Mouse (Mus musculus) large intestine, adult 2 months (tissue): ENCODE measurements around the gene Dock2. TPM values are rescaled to one million over a fixed set of nuclear protein-coding genes. Genes with fewer than 3 reads are reported as not detected.

Experiments
- DNase-seq: peaks from one replicate; pipeline ENCODE4 v3.0.0-alpha.2; 2012; ENCODE audit warnings: low read depth, low spot score
- WGBS: fragments of 180-500 bp; shearing (Covaris S2); methylation state at CpG from one replicate; pipeline ENCODE4 v1.1.7; 2018; 5-methylcytosine and 5-hydroxymethylcytosine counted together
- polyA plus RNA-seq: library from polyadenylated mRNA; depleted of rRNA; stranded (reverse); fragments of >200 nt; gene quantifications from 2 replicates; pipeline ENCODE4 v1.2.3, GENCODE M21; 2012

Gene Dock2
- polyA plus RNA-seq, 1 experiment = 3.0 TPM

DNA sequence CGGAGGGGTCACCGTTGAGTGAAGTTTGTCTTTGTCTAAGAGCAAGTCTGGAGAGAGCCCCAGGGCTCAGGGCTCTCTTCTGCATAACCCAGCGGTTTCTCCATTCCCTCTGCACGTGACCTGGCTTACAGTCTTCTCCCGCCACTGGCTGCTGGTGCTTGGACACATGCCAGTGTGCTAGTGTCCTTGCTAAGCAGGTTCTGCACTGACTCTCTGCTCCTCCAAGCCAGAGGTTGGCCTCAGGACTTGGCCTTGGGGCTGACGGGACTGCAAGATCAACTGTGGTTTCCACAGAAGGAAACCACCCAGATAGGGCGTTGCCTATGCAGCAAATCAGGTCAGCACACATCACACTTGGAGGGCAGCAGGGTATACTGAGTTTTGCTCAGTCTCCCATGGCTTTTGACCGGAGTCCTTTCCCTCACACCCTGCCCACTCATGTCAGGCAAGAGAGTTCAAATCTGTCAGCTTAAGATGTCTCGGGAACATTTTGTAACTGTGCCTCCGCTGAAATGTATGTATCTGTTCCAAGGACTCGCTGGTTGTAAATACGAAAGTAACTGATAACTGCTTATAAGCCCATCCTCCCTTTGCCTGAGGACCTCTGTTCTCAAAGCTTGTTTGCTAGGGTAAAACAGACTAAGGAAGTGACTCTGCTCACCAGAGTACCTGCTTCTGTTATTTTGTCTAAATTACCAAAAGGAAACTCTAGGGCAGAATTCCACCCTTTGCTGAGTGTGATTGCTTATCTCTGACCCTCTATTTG is 12.3 kb downstream of the Dock2 start:
- no peak for DNase-seq
- 48% methylated on average over 12 of the region's 12 CpGs for WGBS

DNA sequence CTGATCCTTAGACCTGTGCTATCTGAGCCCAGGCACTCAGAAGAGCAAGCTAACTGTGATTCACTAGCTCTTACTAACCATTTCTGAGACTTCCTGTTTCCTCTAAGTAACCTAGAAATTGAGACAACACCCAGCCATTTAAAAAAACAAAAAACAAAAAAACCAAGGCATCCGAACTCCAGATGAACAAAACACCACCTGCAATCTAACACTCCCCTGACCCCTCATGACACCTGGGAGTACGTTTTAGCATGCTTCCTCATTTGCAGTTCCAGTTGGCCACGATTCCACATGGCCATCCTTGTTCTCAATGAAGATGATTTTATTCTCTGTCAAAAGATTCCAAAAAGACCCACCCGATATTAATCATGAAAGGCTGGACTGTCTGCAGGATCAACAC is 13.0 kb downstream of the Dock2 start:
- no peak for DNase-seq
- 48% methylated on average over 4 of the region's 4 CpGs for WGBS

DNA sequence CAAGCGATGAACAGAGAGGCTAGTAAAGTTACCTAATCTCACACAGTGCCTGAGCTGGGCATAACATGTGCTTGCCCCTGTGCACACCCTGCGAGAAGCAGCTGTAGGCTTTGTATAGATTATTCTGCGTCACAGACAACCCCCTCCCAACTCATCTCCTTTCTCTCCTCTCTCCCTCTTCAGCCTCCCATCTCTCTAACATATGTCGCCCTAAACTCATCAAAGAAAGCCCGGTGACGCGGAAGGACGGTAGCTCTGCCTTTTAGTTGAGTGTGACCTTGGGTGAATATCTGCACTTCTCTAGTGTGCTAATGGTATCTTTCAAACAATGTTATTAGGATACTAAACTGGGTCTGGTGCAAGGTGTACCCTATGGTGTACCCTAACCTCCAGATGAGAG is 13.7 kb downstream of the Dock2 start:
- 87% methylated on average over 8 of the region's 8 CpGs for whole genome bisulfite sequencing
- DNase-seq = no peak

DNA sequence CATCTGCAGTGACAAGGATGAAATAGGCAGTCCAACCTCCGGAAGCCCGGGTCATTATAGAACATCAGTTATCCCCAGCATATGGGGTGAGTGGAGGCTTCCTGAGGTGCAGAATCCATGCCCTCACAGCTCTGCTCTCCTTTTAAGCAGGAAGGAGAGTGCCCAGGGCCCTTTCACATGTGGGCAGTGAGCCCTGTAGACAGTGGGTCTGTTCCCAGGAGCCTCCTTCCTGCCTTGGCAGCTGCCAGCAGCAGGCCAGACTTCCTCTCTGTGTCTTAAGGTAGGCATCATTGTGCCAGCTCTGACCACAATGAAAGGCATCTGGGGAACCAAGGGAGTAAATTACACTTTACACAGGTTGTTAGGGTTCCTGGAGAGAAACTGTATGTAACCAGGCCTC is 14.3 kb downstream of the Dock2 start:
- no peak for DNase-seq

DNA sequence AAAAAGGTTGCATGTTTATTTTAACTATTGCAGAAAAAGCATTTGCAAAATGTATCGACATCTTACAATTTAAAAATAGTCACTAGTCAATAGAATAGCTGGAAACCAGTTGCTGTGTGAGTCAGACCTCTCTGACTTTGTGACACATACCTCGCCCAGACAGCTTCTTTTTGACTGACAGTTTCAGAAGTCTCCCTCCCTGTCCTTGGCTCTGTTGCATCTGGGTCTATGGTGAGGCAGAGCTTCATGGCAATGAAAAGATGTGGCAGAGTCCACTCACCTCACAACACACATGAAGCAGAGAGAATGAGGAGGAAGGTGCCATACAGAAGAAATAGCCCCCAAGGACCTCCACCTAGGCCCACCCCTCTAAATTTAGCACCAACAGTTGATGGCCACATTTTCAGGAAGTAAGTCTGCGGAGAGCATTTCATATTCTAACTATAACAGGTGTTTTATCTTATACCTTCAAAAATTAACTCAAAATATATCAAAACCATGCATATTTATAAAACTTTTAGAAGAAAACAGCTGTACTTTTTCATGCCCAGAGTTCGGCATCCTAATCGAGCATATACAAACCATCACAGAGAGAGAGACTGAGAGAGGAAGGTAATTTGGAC is 19.8 kb downstream of the Dock2 start:
- 65% methylated on average over 5 of the region's 5 CpGs for WGBS
- DNase-seq = no peak

More for the DNA sequence above, 14.3 kb downstream of the Dock2 start:
- WGBS = 88% methylated on average over 2 of the region's 2 CpGs

DNA sequence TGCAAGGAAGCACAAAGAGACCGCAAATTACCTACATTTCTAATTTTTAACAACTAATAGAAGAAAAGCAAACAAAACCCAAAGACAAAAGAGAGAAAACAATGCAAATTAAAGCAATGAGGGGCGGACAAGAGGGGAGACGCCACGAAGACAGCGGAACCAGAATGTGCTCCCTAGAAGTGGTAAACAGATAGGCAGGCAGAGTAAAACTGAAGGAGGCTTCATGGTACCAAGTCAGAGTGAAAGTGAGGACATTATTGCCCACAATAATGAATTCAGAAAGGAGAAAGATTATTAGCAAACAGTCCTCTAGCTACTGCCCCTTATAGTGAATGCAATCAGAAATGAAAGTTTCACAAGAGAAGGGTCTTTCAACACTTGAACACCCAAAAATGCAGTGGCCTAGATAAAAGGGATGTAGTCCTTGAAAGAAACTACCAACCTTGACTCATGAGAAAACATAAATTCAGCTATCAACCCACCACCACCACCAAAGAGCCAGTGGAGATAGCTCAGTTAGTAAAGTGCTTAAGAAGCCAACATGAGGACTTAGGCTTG is 21.0 kb downstream of the Dock2 start:
- DNase-seq = no peak
- 79% methylated on average over 5 of the region's 5 CpGs for WGBS

DNA sequence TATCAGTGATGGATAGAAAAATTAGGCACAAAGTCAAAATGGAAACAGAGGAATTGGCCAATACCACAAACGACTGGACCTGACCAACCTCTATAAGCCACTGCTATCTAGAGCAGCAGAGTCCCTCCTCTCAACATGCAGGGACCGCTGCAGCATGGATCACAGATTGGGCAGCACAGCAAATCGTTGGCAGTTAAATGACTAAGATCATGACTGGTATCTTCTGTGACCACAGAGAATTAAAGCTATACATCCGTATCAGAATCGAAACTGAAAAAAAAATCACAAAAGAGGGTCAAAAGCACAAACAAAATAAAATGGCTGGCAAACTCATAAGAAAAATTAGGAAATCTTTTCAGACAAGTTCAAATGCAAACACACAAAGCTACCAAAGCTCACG is 21.6 kb downstream of the Dock2 start:
- 77% methylated on average over 6 of the region's 6 CpGs for WGBS

DNA sequence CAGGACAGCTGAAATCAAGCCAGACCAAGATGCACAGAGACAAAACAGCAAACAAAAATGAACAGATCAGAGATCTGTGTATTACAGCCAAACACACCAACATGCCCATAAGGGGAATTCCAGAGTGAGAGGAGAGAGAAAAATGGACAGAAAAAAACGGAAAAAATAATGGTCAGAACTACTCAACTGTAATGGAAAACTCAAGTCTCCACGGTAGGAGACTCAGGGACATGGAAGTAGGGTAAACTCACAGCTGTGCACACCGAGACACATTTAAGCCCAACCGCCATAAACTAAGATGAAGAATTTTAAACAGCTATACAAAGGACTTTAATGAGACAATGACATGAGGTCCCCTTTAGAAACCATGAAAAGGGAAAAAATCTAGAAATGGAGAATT is 24.1 kb downstream of the Dock2 start:
- DNase-seq = no peak
- 68% methylated on average over 4 of the region's 4 CpGs for WGBS

More for the DNA sequence above, 21.6 kb downstream of the Dock2 start:
- no peak for DNase-seq

DNA sequence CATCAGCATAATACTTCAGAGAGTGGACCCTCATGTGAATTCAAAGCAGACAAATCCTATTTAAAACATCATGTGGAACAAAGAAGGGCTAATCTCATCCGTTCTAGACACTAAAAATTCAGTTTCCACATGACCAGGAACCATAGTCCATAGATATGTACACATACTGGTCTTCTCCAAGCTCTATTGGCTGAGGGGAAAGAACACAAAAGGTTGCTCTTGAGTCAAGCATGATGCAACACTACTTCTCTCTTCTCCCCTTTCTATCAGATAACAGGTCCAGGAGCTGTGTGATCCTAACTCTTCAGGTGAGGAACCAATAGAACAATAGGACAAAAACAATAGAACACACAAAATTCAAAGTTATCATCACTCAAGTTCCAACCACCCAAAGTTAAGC is 42.6 kb downstream of the Dock2 start:
- no peak for DNase-seq
- 31% methylated on average over 1 of the region's 1 CpGs for WGBS

DNA sequence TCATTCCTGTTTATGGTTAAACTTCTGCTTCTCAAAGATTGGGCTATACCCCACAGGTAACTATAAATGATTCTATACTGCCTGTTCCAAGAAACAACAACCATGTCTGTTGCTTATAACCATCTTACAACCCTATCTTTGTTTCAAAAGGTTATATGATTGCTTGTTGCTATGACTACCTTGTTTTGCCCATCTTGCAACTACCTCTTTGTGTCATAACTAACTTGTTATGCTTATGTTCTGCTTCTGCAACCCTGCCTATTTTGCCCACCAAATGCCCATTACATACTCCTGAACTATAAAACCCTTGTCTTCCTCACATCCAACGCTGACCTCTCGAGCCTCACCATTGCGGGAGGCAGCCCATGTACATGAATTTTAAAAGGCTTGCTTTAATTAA is 43.9 kb downstream of the Dock2 start:
- 91% methylated on average over 3 of the region's 3 CpGs for WGBS

DNA sequence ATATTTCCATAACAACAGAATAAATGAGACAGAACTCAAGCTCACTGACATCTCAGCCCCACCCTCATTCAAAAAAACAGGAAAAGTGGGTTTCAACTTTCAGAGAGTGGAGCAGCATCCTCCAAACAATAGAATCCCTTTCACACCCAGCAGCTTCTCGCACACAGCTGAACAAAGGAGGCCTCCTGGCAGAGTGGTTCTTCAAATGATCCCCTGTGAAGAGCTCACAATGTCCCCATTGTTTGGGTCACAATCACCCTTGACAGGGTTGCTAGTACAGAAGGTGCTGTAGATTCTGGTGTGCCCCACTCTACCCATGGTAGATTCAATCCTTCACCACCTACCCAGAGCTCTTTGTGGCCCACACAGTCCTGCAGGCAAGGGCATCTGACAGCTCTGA is 44.7 kb downstream of the Dock2 start:
- WGBS = 33% methylated on average over 1 of the region's 1 CpGs
- DNase-seq = no peak

More for the DNA sequence above, 43.9 kb downstream of the Dock2 start:
- no peak for DNase-seq

DNA sequence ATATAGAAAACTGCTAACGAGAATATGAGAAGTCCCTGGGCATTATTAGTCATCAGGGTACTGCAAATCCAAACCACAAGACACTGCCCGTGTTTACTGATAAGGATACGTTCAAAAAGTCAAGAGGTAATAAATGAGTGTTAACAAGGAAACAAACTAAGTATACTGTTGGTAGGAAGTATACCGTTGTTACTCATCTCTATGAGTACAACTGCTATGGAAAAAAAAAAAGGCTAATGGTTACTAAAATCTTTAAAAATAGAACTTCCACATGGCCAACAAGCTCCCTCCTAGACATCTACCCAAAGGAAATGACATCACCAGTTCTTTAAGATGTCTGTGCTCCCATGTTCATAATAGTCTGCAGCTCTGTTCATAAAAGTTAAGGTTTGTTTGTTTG is 46.5 kb downstream of the Dock2 start:
- 71% methylated on average over 4 of the region's 4 CpGs for WGBS
- DNase-seq = no peak

DNA sequence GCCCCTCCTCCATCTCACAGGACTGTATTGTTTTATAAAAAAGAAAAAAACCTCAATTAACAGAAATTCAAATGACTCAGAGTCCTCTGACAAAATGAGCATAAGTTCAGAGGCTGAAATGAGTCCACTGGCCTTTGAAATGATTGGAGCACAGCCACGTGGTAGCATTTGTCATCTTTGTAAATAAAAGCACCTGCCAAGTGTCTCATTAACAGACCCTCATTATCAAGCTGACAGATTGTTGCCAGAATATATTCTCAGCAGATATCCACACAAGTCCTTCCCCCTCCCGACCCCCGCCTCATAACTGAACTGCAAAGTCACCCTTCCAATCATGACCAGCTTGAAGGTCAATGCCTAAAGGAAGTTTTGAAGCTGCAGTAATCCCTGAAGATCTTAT is 49.7 kb downstream of the Dock2 start:
- DNase-seq = no peak
- WGBS = 66% methylated on average over 3 of the region's 3 CpGs

DNA sequence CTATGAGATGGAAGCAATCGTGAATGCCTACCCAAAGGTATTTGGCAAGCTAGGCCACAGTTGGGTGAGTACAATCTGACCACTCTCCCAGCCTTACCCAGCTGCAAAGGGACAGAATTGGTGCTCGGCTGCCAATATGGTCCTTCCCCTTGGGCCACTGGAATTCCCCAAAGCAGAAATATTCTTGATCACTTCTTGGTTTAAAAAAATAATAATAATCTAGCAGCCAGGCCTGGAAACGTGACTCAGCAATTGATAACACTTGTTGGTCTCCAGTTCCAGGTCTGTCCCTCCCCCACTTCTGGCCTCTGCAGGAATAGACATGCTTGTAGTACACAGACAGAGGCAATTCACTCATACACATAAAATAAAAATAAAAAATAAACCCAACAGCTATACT is 56.2 kb downstream of the Dock2 start:
- WGBS = 70% methylated on average over 3 of the region's 3 CpGs

DNA sequence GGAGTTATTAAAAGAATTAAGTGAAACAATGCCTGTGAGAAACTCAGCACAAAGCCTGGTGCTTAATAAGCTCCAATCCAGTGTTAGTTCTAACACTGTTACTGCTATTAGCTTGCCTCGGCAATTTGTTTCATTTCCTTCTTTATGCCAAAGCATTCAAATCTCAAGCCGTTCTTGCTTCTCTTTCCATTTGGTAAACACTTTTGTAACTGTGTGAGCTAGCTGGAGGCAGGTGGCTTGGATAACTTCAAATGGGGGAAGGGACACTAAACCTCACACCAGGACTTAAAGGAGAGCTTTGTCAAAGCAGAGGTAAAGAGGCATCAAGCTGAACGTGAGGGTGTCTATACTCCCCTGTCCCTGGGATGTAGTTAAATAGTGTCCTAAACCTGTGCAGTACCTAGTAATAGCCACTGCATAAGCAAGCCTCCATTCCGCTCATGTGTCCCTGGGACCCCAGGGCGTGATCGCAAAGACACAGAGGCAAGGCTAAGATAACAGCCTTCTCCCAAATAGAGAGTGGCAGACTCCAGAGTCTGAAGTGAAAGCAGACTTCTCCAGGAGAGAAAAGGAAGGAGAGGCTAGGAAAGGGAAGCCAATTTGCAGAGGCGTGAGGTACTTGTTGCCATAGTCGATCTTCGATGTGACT is 56.9 kb downstream of the Dock2 start:
- DNase-seq = no peak
- whole genome bisulfite sequencing = 77% methylated on average over 9 of the region's 9 CpGs

More for the DNA sequence above, 56.2 kb downstream of the Dock2 start:
- no peak for DNase-seq

DNA sequence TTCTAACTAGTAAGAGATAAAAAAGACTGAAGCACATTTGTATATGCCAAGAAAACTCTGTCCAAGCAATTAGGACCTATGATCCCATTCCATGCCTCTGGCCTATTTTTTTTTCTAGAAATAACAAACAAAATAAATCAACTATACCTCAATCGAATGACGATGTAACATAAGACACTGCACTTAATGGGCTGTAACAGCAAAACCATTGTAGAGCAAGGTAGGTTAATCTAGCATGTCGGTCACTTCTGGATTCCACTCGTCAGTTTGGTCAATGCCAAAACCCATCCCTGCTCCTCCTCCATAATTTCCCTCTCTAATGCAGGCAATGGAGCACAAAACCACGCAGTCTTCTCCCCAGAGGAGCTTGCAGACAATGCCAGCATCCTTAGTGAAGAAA is 70.3 kb downstream of the Dock2 start:
- WGBS = 80% methylated on average over 5 of the region's 5 CpGs
- DNase-seq = no peak

DNA sequence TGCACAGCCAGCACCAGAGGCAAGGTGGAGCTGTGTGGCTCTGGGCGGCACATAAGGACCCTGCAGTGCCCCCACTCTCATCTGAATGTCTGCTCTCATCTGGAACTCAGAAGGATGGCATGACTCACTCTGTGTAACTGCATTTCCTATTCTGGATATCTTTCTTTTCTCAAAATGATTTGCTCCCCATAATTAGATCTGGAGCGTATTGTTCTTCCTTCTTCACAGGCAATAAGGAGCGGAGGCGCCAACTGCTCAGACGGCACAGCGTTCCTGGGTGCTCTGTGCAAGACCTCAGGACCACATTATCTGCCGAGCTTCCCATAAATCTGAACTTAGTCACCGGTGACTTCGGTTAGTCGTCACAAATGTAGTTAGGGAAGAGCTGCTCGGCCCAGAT is 75.4 kb downstream of the Dock2 start:
- no peak for DNase-seq
- 85% methylated on average over 11 of the region's 11 CpGs for WGBS

DNA sequence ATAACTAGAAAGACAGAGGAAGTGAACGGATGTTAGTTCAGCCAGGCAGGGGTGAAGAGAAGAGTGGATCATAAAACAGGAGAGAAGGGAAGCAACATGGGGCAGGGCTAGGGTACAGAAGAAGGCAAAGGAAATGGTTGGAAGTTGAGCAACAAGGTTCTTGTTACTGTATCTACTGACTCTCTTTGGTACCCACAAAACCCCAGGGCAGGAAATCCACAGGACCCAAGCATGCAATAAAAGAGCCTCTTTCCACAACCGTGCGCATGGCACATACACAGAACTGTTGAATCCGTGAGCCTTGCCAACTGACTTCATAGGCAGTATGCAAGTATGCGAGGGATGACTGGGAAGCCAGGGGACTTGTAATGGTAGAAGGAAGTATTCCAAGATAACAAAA is 76.3 kb downstream of the Dock2 start:
- WGBS = 79% methylated on average over 5 of the region's 5 CpGs
- no peak for DNase-seq

DNA sequence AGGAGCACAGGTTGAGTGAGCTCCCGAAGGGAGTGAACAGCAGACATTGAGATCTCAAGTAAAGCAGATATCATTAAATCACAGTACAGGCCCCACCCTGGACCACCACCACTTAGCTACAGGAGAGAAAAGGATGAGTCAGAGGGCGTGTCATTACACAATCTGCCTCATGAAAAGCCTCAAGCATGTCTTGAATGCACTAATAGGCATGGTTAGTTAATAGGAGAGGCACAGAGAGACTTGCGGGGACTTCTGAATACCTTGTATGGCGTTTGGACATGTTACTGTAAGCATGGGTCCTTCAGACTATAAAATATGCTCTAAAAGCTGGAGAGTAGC is 78.6 kb downstream of the Dock2 start:
- 54% methylated on average over 4 of the region's 4 CpGs for WGBS
- DNase-seq = no peak

DNA sequence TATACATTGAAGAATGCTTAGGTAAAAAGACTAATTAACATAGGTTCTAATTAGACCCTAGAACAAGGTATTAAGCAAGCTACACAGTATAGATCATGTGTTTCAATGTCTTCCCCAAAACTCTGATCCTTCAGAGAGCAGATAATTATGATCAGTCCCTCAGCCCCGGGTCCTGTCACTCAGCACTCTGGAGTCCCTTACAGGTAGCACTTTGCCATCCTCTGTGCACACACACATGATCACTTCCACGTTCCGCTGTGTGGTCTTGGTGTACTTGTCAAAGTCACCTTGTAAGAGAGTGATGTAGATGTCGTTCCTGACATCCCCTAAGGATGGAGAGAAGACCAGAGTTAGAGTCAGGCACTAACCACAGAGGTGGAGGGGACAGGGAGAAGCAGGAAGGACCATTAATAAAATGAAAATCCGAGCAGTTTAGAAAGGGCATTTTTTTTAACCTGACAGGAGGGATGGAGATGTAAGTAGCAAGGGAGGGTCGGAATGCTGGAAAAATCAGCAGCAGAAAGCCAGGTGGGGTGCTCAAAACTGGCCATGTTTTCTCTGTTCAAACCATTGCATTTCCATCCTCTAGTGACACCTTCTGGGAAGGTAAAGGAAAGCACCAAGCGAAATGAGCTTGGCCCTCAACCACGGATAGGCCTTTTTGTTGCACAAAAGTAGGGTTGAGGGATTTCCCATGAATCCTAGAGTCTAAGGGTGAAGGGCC is 79.1 kb downstream of the Dock2 start:
- no peak for DNase-seq
- WGBS = 51% methylated on average over 8 of the region's 8 CpGs
